In genomic region chr12:79878163-79878562, GRCm38 (mm10) we compare ENCODE assay signal across 16 mouse cellular contexts.
DNase-seq lines count a peak whose midpoint lies in the region; ATAC-seq and TF ChIP-seq lines count a peak whose summit lies in the region.
"Had no signal": no experiment of that assay in that cellular context is flagged by ENCODE, and none has a peak within 500 bp of the region (broad histone marks: within the 10 kb centered on the region; RNA-seq: fewer than 3 reads in every experiment).

No protein-coding gene starts in this region.

- H3K27me3 ChIP-seq in forebrain, embryonic 11.5 days (ENCODE audit: control insufficient read depth, insufficient read depth, low read length), result no peaks in the 10 kb centered on the region
- no peaks in the 10 kb centered on the region for H3K27me3 ChIP-seq in forebrain, embryonic 14.5 days (replicated peaks; ENCODE audit: control insufficient read depth, insufficient read depth, low read length)
- H3K27me3 ChIP-seq in kidney, adult 2 months (replicated peaks; ENCODE audit: control insufficient read depth, insufficient read depth, low read length), result no peaks in the 10 kb centered on the region
- H3K27me3 ChIP-seq in midbrain, embryonic 10.5 days (ENCODE audit: low read depth, poor library complexity, severe bottlenecking), result 0 out of 2 replicates have a peak, but pooled peaks cover 3% of the 10 kb centered on the region
- H3K27me3 ChIP-seq in midbrain, embryonic 11.5 days (ENCODE audit: control insufficient read depth, insufficient read depth, low read length), result no peaks in the 10 kb centered on the region
- no peaks in the 10 kb centered on the region for H3K27me3 ChIP-seq in neural tube, embryonic 12.5 days (replicated peaks)
- H3K27me3 ChIP-seq: liver, embryonic 12.5 days had no signal

- TF ChIP-seq POLR2A in kidney, adult 2 months (IDR thresholded peaks at IDR 0.05; ENCODE audit: low read depth, low read length), result no peak

- DNase-seq in forebrain, embryonic 11.5 days (ENCODE audit: low spot score), result peak; percentile 11
- DNase-seq in forebrain, embryonic 14.5 days (ENCODE audit: low spot score), result no peak
- DNase-seq in kidney, adult 2 months, result peak; percentile 42
- DNase-seq in kidney, adult 18-20 months, result no peak
- DNase-seq in midbrain, embryonic 10.5 days (ENCODE audit: low spot score), result no peak
- no peak for DNase-seq in midbrain, embryonic 11.5 days (ENCODE audit: low spot score, missing footprints)
- DNase-seq in frontal cortex, postnatal 25 days (ENCODE audit: low spot score in 2 of 2), result no peak
- DNase-seq: cerebellum, adult 9-10 months; gastrocnemius, postnatal 25 days; heart, postnatal 14 days; lung, postnatal 10 days; right cerebral cortex, adult 18-20 months had no signal

- WGBS in forebrain, embryonic 11.5 days, result 80% methylated on average over 3 of the region's 3 CpGs
- WGBS in forebrain, embryonic 14.5 days, result 80% methylated on average over 3 of the region's 3 CpGs
- 89% methylated on average over 3 of the region's 3 CpGs for WGBS in kidney, adult 2 months
- 87% methylated on average over 3 of the region's 3 CpGs for WGBS in midbrain, embryonic 10.5 days
- 92% methylated on average over 3 of the region's 3 CpGs for WGBS in midbrain, embryonic 11.5 days
- 73% methylated on average over 3 of the region's 3 CpGs for WGBS in neural tube, embryonic 12.5 days

- no peak for TF ChIP-seq CTCF in kidney, adult 2 months (conservative IDR thresholded peaks at IDR 0.05; ENCODE audit: insufficient read depth, insufficient read length, low read depth, low read length)

- ATAC-seq in forebrain, embryonic 11.5 days (replicated peaks; ENCODE audit: low FRiP score), result no peak
- ATAC-seq in forebrain, embryonic 14.5 days, result no peak
- no peak for ATAC-seq in midbrain, embryonic 11.5 days (ENCODE audit: low FRiP score)
- no peak for ATAC-seq in neural tube, embryonic 12.5 days (ENCODE audit: low FRiP score, low read depth)
- ATAC-seq: hindbrain, postnatal 0 days; liver, embryonic 12.5 days had no signal

- H3K4me2 ChIP-seq in forebrain, embryonic 11.5 days (ENCODE audit: low read depth, low read length, severe bottlenecking), result no peak overlapping the region
- no peak overlapping the region for H3K4me2 ChIP-seq in forebrain, embryonic 14.5 days (ENCODE audit: low read length)
- H3K4me2 ChIP-seq in midbrain, embryonic 11.5 days, result no peak overlapping the region
- H3K4me2 ChIP-seq in neural tube, embryonic 12.5 days (replicated peaks), result no peak overlapping the region
- H3K4me2 ChIP-seq: heart, embryonic 11.5 days; liver, embryonic 12.5 days had no signal

- H3K4me1 ChIP-seq in forebrain, embryonic 11.5 days (replicated peaks; ENCODE audit: control insufficient read depth, insufficient read depth, low read length), result peaks cover 21% of the 10 kb centered on the region
- H3K4me1 ChIP-seq in forebrain, embryonic 14.5 days (ENCODE audit: control insufficient read depth, insufficient read depth, low read length), result peaks cover 21% of the 10 kb centered on the region
- H3K4me1 ChIP-seq in kidney, adult 2 months (ENCODE audit: control insufficient read depth, insufficient read depth, low read length), result no peaks in the 10 kb centered on the region
- H3K4me1 ChIP-seq in midbrain, embryonic 10.5 days, result peaks cover 35% of the 10 kb centered on the region
- peaks cover 24% of the 10 kb centered on the region for H3K4me1 ChIP-seq in midbrain, embryonic 11.5 days (ENCODE audit: control insufficient read depth, insufficient read depth, low read length)
- peaks cover 37% of the 10 kb centered on the region for H3K4me1 ChIP-seq in neural tube, embryonic 12.5 days

- peak overlapping the region; percentile 87; the same call in 1 of the 2 replicates for H3K27ac ChIP-seq in forebrain, embryonic 11.5 days (ENCODE audit: low read depth, low read length)
- no peak overlapping the region for H3K27ac ChIP-seq in forebrain, embryonic 14.5 days (ENCODE audit: low read depth, low read length)
- H3K27ac ChIP-seq in kidney, adult 2 months (ENCODE audit: insufficient read depth, low read depth, low read length), result no peak overlapping the region
- peak overlapping the region; percentile 91 for H3K27ac ChIP-seq in midbrain, embryonic 10.5 days (replicated peaks)
- no peak overlapping the region for H3K27ac ChIP-seq in midbrain, embryonic 11.5 days (ENCODE audit: low read depth, low read length)
- H3K27ac ChIP-seq in neural tube, embryonic 12.5 days, result 0 out of 2 replicates have a peak overlapping the region, but pooled peaks have one; percentile 42
- H3K27ac ChIP-seq: hindbrain, postnatal 0 days; liver, embryonic 12.5 days had no signal

- no peaks in the 10 kb centered on the region for H3K36me3 ChIP-seq in forebrain, embryonic 11.5 days (ENCODE audit: control insufficient read depth, insufficient read depth, low read length)
- no peaks in the 10 kb centered on the region for H3K36me3 ChIP-seq in forebrain, embryonic 14.5 days (ENCODE audit: control insufficient read depth, insufficient read depth, low read length)
- no peaks in the 10 kb centered on the region for H3K36me3 ChIP-seq in kidney, adult 2 months (ENCODE audit: control insufficient read depth, insufficient read depth, low read length)
- H3K36me3 ChIP-seq in midbrain, embryonic 10.5 days, result no peaks in the 10 kb centered on the region
- no peaks in the 10 kb centered on the region for H3K36me3 ChIP-seq in midbrain, embryonic 11.5 days (ENCODE audit: control insufficient read depth, insufficient read depth, low read length)
- H3K36me3 ChIP-seq in neural tube, embryonic 12.5 days, result no peaks in the 10 kb centered on the region
- H3K36me3 ChIP-seq: liver, embryonic 12.5 days had no signal

- no peak overlapping the region for H3K9ac ChIP-seq in forebrain, embryonic 11.5 days (ENCODE audit: low read length)
- no peak overlapping the region for H3K9ac ChIP-seq in forebrain, embryonic 14.5 days (ENCODE audit: low read length)
- H3K9ac ChIP-seq in midbrain, embryonic 11.5 days (ENCODE audit: low read length), result no peak overlapping the region
- no peak overlapping the region for H3K9ac ChIP-seq in neural tube, embryonic 12.5 days
- H3K9ac ChIP-seq: liver, embryonic 12.5 days had no signal

- no peaks in the 10 kb centered on the region for H3K9me3 ChIP-seq in forebrain, embryonic 11.5 days (ENCODE audit: control insufficient read depth, low read length)
- H3K9me3 ChIP-seq in forebrain, embryonic 14.5 days (replicated peaks; ENCODE audit: control insufficient read depth, low read length), result 0 out of 2 replicates have a peak, but pooled peaks cover 3% of the 10 kb centered on the region
- 0 out of 2 replicates have a peak, but pooled peaks cover 5% of the 10 kb centered on the region for H3K9me3 ChIP-seq in midbrain, embryonic 10.5 days (replicated peaks)
- no peaks in the 10 kb centered on the region for H3K9me3 ChIP-seq in midbrain, embryonic 11.5 days (ENCODE audit: control insufficient read depth, low read length)
- no peaks in the 10 kb centered on the region for H3K9me3 ChIP-seq in neural tube, embryonic 12.5 days
- H3K9me3 ChIP-seq: liver, embryonic 12.5 days had no signal

- H3K4me3 ChIP-seq in forebrain, embryonic 11.5 days (ENCODE audit: low read depth, low read length), result no peak overlapping the region
- no peak overlapping the region for H3K4me3 ChIP-seq in forebrain, embryonic 14.5 days (ENCODE audit: low read depth, low read length)
- no peak overlapping the region for H3K4me3 ChIP-seq in kidney, adult 2 months (ENCODE audit: insufficient read depth, low read depth, low read length)
- H3K4me3 ChIP-seq in midbrain, embryonic 10.5 days, result no peak overlapping the region
- no peak overlapping the region for H3K4me3 ChIP-seq in midbrain, embryonic 11.5 days (ENCODE audit: low read depth, low read length)
- H3K4me3 ChIP-seq in neural tube, embryonic 12.5 days, result no peak overlapping the region
- H3K4me3 ChIP-seq: liver, embryonic 12.5 days had no signal

Comparison
In these comparisons a context has a peak if more than half of its experiments do, and no peak if none do; other contexts are left out.
1. DNase-seq: peak in forebrain, embryonic 11.5 days (single experiment) and kidney, adult 2 months (single experiment); none in forebrain, embryonic 14.5 days (single experiment), kidney, adult 18-20 months (single experiment), midbrain, embryonic 10.5 days (single experiment), midbrain, embryonic 11.5 days (single experiment) and frontal cortex, postnatal 25 days (0 of 2).
2. H3K27ac ChIP-seq: peak in forebrain, embryonic 11.5 days (single experiment), midbrain, embryonic 10.5 days (single experiment) and neural tube, embryonic 12.5 days (single experiment); none in forebrain, embryonic 14.5 days (single experiment), kidney, adult 2 months (single experiment) and midbrain, embryonic 11.5 days (single experiment).